8 mouse cellular contexts compared by ENCODE assay signal in the genomic region with DNA sequence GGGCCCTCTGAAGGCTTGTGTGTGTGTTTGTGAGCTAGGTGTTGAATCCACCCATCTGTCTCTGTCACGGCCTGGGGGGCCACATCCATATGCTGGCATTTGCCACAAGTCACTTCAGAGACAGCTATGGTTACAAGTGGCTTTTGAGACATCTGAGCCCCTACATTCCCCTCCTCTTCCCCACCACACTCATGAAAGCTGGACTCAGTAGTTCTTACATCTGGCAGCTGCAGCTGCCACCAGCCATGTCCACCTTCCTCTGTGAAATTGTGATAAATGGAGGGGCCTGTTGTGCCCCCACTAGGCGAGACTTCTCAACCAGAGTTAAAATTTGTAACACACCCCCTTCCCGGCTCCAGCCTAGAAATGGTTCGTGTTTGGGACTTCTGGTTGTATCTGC. TPM values are rescaled to one million over a fixed set of nuclear protein-coding genes. Genes with fewer than 3 reads are reported as not detected.
DNase-seq lines count a peak whose midpoint lies in the region; ATAC-seq and TF ChIP-seq lines count a peak whose summit lies in the region.
"Had no signal": no experiment of that assay in that cellular context is flagged by ENCODE, and none has a peak within 500 bp of the region (broad histone marks: within the 10 kb centered on the region; RNA-seq: fewer than 3 reads in every experiment).

No protein-coding gene starts in this region.

- no peak overlapping the region for H3K9ac ChIP-seq in lung, embryonic 15.5 days
- peak overlapping the region; percentile 41 for H3K9ac ChIP-seq in hindbrain, embryonic 12.5 days
- H3K9ac ChIP-seq in liver, embryonic 16.5 days (ENCODE audit: low read depth, low read length), result peak overlapping the region; percentile 10; the same call in 1 of the 2 replicates

- H3K36me3 ChIP-seq in lung, embryonic 15.5 days, result peaks cover 7% of the 10 kb centered on the region; the same call in 1 of the 2 replicates
- H3K36me3 ChIP-seq in hindbrain, embryonic 12.5 days, result 0 out of 2 replicates have a peak, but pooled peaks cover 17% of the 10 kb centered on the region
- H3K36me3 ChIP-seq in liver, embryonic 16.5 days (ENCODE audit: control insufficient read depth, insufficient read depth), result no peaks in the 10 kb centered on the region

- no peak for DNase-seq in lung, adult 2 months
- DNase-seq in embryo, embryonic 11 days, result no peak
- DNase-seq in c-Kit-positive CD71-positive TER-119-positive erythroid progenitor cells, embryonic 14.5 days (ENCODE audit: low spot score), result no peak
- no peak for DNase-seq in urinary bladder, adult 2 months (ENCODE audit: low spot score)

- no peaks in the 10 kb centered on the region for H3K9me3 ChIP-seq in lung, embryonic 15.5 days
- no peaks in the 10 kb centered on the region for H3K9me3 ChIP-seq in hindbrain, embryonic 12.5 days (replicated peaks)
- no peaks in the 10 kb centered on the region for H3K9me3 ChIP-seq in liver, embryonic 16.5 days (replicated peaks; ENCODE audit: control insufficient read depth, low read length)

- peaks cover 74% of the 10 kb centered on the region for H3K4me1 ChIP-seq in lung, embryonic 15.5 days
- H3K4me1 ChIP-seq in lung, adult 2 months (ENCODE audit: control insufficient read depth, insufficient read depth, low read length), result peaks cover 3% of the 10 kb centered on the region; the same call in 1 of the 2 replicates
- peaks cover 50% of the 10 kb centered on the region for H3K4me1 ChIP-seq in hindbrain, embryonic 12.5 days
- peaks cover 32% of the 10 kb centered on the region for H3K4me1 ChIP-seq in liver, embryonic 16.5 days (ENCODE audit: control insufficient read depth, low read depth, low read length)

- no peak overlapping the region for H3K4me2 ChIP-seq in lung, embryonic 15.5 days
- H3K4me2 ChIP-seq in hindbrain, embryonic 12.5 days (replicated peaks), result no peak overlapping the region
- no peak overlapping the region for H3K4me2 ChIP-seq in liver, embryonic 16.5 days (ENCODE audit: low read depth, low read length)

- ATAC-seq in lung, embryonic 15.5 days (ENCODE audit: borderline replicate concordance, extremely low read depth, low FRiP score, low TSS enrichment), result no peak
- ATAC-seq in hindbrain, embryonic 12.5 days (ENCODE audit: low FRiP score), result no peak
- ATAC-seq in liver, embryonic 16.5 days (ENCODE audit: low read depth), result no peak

- no peak for TF ChIP-seq POLR2A in lung, adult 2 months (IDR thresholded peaks at IDR 0.05; ENCODE audit: borderline replicate concordance, extremely low read depth, low read depth, low read length)

- no peak for TF ChIP-seq CTCF in lung, adult 2 months (IDR thresholded peaks at IDR 0.05; ENCODE audit: insufficient read depth, low read length)

- H3K4me3 ChIP-seq in lung, embryonic 15.5 days, result no peak overlapping the region
- no peak overlapping the region for H3K4me3 ChIP-seq in lung, adult 2 months (replicated peaks; ENCODE audit: extremely low read depth, low read depth, low read length)
- no peak overlapping the region for H3K4me3 ChIP-seq in hindbrain, embryonic 12.5 days
- no peak overlapping the region for H3K4me3 ChIP-seq in liver, embryonic 16.5 days (ENCODE audit: low read depth, low read length)

- no peaks in the 10 kb centered on the region for H3K27me3 ChIP-seq in lung, embryonic 15.5 days
- H3K27me3 ChIP-seq in hindbrain, embryonic 12.5 days, result no peaks in the 10 kb centered on the region
- H3K27me3 ChIP-seq in liver, embryonic 16.5 days (ENCODE audit: control insufficient read depth, insufficient read depth, low read depth, low read length), result no peaks in the 10 kb centered on the region

- peak overlapping the region; percentile 86 for H3K27ac ChIP-seq in lung, embryonic 15.5 days
- H3K27ac ChIP-seq in hindbrain, embryonic 12.5 days, result peak overlapping the region; percentile 85
- peak overlapping the region; percentile 18 for H3K27ac ChIP-seq in liver, embryonic 16.5 days (ENCODE audit: low read length)

- 16% methylated on average over 4 of the region's 4 CpGs for WGBS in lung, embryonic 15.5 days
- 72% methylated on average over 4 of the region's 4 CpGs for WGBS in lung, adult 2 months
- WGBS in hindbrain, embryonic 12.5 days, result 23% methylated on average over 4 of the region's 4 CpGs
- WGBS in liver, embryonic 16.5 days (ENCODE audit: insufficient replicate concordance), result 40% methylated on average over 4 of the region's 4 CpGs

RNA-seq across cellular contexts. Expression of gene Mrpl23, which starts 5.8 kb away (rescaled TPM):
- polyA plus RNA-seq in lung, embryonic 15.5 days (2015; fragmentation: Nextera tagmentation; extraction: Ambion mirVana), result 22.8 and 28.3 TPM in 2 replicates
- polyA plus RNA-seq in lung, adult 2 months (2012; rRNA removed), result 8.0 and 10.3 TPM in 2 replicates
- 8.4 and 13.4 TPM in 2 replicates for polyA plus RNA-seq in hindbrain, embryonic 12.5 days (2016; fragmentation: Nextera tagmentation; extraction: Ambion mirVana)
- polyA plus RNA-seq in liver, embryonic 16.5 days (2015; fragmentation: Nextera tagmentation; extraction: Ambion mirVana), result 10.9 and 11.4 TPM in 2 replicates
- 76.2 and 102 TPM in 2 replicates for polyA plus RNA-seq in urinary bladder, adult 2 months (2012; rRNA removed)

RNA-seq across cellular contexts. Expression of gene Tnnt3, which starts 39.7 kb away (rescaled TPM):
- polyA plus RNA-seq in lung, embryonic 15.5 days (2015; fragmentation: Nextera tagmentation; extraction: Ambion mirVana), result 2.5 and 5.1 TPM in 2 replicates
- polyA plus RNA-seq in lung, adult 2 months (2012; rRNA removed), result 4.1 and 64.7 TPM in 2 replicates
- polyA plus RNA-seq in hindbrain, embryonic 12.5 days (2016; fragmentation: Nextera tagmentation; extraction: Ambion mirVana), result 1.8 and 5.8 TPM in 2 replicates
- polyA plus RNA-seq in liver, embryonic 16.5 days (2015; fragmentation: Nextera tagmentation; extraction: Ambion mirVana), result 13.0 and 31.5 TPM in 2 replicates
- polyA plus RNA-seq in urinary bladder, adult 2 months (2012; rRNA removed), result 74.3 and 79.9 TPM in 2 replicates
- polyA plus RNA-seq: adrenal gland, adult 2 months had no signal

Comparison
In these comparisons a context has a peak if more than half of its experiments do, and no peak if none do; other contexts are left out.
1. H3K27ac ChIP-seq: peak in every context shown above with its lines; median percentile 86 in lung, embryonic 15.5 days; 85 in hindbrain, embryonic 12.5 days; 18 in liver, embryonic 16.5 days.